Mouse (Mus musculus): ENCODE results near the gene Prkaca. TPM values are rescaled to one million over a fixed set of nuclear protein-coding genes. Genes with fewer than 3 reads are reported as not detected.

Gene Prkaca
- 100 to 1,000 TPM; 255 to 264 TPM for total RNA-seq (2021)

GRCm38 (mm10) chr8:83972150-83973120 lies at the start of gene Prkaca:
TSS of gene Prkaca (plus strand) at chr8:83972993.
- peak; percentile 99 to 100 for DNase-seq (ENCODE audit: extremely low spot score in 1 of 2, low spot score in 2 of 2)
- intact Hi-C loops (cut with DNase I) = no loop called here

- intact Hi-C loops (cut with DNase I) = no loop called here
- DNase-seq (ENCODE audit: extremely low spot score in 1 of 2, low spot score in 2 of 2) = no peak
Measured at GRCm38 (mm10) chr8:83924585-83924984, 48.2 kb upstream of the Prkaca start.

DNA sequence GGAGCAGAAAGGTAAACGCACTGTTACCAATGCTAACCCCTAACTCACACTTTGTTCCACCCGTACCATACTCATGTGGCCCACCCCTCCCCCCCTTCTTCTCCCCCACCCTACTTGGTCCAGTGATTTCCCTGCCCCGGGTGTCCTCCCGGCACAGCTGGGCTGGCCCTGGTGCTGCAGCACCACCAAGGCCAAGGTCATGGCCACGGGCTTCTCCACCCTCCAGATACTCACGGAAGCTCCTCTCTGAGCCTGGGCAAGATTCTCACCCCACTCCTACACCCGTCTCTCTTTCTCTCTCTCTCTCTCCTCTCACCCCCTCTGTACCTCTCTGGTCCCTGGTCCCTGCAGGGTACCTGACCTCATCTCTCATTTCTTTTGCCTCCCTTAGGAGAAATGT lies 46.5 kb upstream of the Prkaca start:
- peak in 1 of 2 experiments; percentile 18 for DNase-seq (ENCODE audit: extremely low spot score in 1 of 2, low spot score in 2 of 2)
- intact Hi-C loops (cut with DNase I) = no loop called here

DNA sequence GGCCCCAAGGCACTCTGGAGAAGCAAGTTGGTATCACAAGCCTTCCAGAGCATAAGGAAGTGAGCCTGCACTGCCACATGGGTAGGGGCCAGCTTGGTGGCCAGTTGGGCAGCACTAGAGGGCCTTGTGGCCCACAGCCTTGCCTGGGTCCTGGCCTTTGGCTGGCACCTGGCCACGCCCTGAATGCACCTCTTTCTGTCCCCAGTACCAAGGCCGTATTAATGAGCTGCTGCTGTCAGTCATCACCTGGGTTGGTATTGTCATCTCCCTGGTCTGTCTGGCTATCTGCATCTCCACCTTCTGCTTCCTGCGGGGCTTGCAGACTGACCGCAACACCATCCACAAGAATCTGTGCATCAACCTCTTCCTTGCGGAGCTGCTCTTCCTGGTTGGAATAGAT lies 38.6 kb upstream of the Prkaca start:
- no peak for DNase-seq (ENCODE audit: extremely low spot score in 1 of 2, low spot score in 2 of 2)
- intact Hi-C loops (cut with DNase I) = no loop called here

- DNase-seq (ENCODE audit: extremely low spot score in 1 of 2, low spot score in 2 of 2) = no peak
- intact Hi-C loops (cut with DNase I) = no loop called here
Measured at GRCm38 (mm10) chr8:83934994-83935393, 37.8 kb upstream of the Prkaca start.

DNA sequence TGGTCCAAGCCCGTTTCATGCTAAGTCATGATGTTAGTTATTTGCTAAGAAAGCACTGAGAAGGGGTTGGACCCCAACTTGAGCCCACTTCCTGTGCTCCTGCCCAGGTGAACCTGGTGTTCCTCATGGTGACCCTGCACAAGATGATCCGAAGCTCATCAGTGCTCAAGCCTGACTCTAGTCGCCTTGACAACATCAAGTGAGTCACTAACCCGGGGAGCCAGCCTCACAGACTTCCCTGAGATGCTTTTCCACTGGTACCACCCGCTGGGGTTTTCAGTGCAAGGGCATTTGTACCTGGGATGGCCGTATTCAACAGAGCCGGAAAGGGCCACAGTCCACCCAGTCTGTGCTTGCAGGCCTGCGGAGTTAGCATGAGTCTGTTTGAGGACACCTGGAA lies 37.4 kb upstream of the Prkaca start:
- no peak for DNase-seq (ENCODE audit: extremely low spot score in 1 of 2, low spot score in 2 of 2)
- intact Hi-C loops (cut with DNase I) = no loop called here

DNA sequence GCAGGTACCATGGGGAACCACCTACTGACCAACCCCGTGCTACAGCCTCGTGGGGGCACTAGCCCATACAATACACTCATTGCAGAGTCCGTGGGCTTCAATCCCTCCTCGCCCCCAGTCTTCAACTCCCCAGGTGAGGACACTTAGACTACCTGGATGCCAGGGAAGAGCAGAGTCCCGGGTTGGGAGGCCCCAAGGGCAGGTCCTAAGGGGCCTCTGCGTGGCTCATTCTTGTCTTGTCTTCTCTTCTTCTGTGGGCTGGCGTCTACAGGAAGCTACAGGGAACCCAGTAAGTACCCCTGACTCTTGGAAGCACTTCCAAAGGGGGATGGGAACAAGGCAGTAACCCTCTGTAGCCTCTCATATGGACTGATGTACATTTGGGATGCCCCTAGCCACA lies 35.1 kb upstream of the Prkaca start:
- no peak for DNase-seq (ENCODE audit: extremely low spot score in 1 of 2, low spot score in 2 of 2)
- intact Hi-C loops (cut with DNase I) = no loop called here

- no peak for DNase-seq (ENCODE audit: extremely low spot score in 1 of 2, low spot score in 2 of 2)
- intact Hi-C loops (cut with DNase I) = no loop called here
Measured at GRCm38 (mm10) chr8:83938330-83938729, 34.5 kb upstream of the Prkaca start.

DNA sequence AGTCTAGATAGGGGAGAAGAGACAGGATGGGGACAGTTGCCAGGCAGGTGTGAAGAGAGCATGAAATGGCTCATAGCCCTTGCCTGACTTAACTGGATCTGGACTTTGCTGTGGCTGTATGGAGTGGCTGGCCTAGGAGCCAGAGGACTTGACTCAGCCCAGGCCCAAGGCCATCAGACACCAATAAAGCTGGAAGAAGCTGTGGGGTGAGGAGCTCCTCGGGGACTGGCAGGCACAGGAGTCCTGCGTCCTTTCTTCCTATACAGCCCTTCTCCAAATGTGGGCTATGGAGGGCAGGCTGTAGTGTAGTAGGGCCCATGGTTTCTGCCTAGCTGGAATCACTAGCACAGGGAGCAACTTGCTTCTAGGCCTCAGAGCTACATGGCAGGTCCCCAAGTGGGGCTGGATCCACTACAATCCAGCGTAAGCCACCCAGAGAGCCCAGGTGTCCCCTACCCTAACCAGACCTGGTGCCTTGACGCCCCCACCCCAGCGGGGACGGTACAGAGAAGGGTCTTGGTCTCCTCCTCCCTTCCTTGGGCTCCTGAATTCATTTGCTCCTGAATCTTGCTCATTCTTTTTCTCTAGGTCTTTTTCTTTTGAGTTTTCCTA lies 31.6 kb upstream of the Prkaca start:
- intact Hi-C loops (cut with DNase I) = no loop called here
- DNase-seq (ENCODE audit: extremely low spot score in 1 of 2, low spot score in 2 of 2) = no peak

DNA sequence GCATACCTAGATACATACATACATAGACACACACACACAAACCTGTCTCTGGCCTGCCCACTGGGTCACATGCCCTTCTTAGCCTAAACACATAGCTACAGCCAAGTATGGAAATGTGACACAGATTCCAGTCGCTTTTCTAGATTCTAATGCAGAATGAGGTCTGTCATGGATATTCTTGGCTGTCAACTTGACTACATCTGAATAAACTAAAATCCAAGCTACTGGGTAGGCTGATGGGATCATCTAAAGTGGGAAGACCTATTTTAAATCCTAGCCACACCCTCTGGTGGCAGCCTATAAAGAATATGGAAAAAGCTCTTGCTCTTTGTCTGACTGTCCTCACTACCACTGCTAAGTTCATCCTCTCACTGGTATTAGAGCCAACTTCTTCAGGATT lies 30.3 kb upstream of the Prkaca start:
- intact Hi-C loops (cut with DNase I) = no loop called here
- no peak for DNase-seq (ENCODE audit: extremely low spot score in 1 of 2, low spot score in 2 of 2)

GRCm38 (mm10) chr8:83945540-83945939 lies 27.3 kb upstream of the Prkaca start:
- intact Hi-C loops (cut with DNase I) = no loop called here

DNA sequence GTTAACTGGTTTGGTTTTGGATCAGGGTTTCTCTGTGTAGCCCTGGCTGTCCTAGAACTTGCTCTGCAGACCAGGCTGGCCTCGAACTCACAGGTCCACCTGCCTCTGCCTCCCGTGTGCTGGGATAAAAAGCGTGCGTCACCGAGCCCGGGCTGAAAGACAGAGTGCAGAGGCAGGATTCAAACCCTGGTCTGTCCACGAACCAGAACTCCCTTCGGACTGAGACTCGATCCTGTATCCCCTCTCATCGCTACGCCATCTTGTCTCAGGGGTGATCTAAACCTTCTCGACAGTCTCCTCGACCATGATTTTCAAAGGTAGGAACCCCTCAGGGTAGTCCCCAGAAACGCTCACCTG lies 18.1 kb upstream of the Prkaca start:
- DNase-seq (ENCODE audit: extremely low spot score in 1 of 2, low spot score in 2 of 2) = peak in 1 of 2 experiments; percentile 39
- intact Hi-C loops (cut with DNase I) = loop anchor here (10.0 kb wide), 1 partner anchor 230 kb away; no protein-coding TSS in a partner anchor

More at GRCm38 (mm10) chr8:83945540-83945939, 27.3 kb upstream of the Prkaca start:
- no peak for DNase-seq (ENCODE audit: extremely low spot score in 1 of 2, low spot score in 2 of 2)

- intact Hi-C loops (cut with DNase I) = loop anchor here (10.0 kb wide), 1 partner anchor 231 kb away; no protein-coding TSS in a partner anchor
- DNase-seq (ENCODE audit: extremely low spot score in 1 of 2, low spot score in 2 of 2) = peak; percentile 99 to 100
Measured at GRCm38 (mm10) chr8:83955106-83955957, 17.5 kb upstream of the Prkaca start, which contains the start of the genes Gm10644 and Asf1b. TSS of gene Gm10644 (minus strand) at chr8:83955205. TSS of gene Asf1b (plus strand) at chr8:83955507.

- no peak for DNase-seq (ENCODE audit: extremely low spot score in 1 of 2, low spot score in 2 of 2)
- intact Hi-C loops (cut with DNase I) = loop anchor here (10.0 kb wide), 1 partner anchor 231 kb away; no protein-coding TSS in a partner anchor
Measured at GRCm38 (mm10) chr8:83955958-83956218, 16.9 kb upstream of the Prkaca start.

GRCm38 (mm10) chr8:83956789-83957188 lies 16.0 kb upstream of the Prkaca start:
- DNase-seq (ENCODE audit: extremely low spot score in 1 of 2, low spot score in 2 of 2) = no peak
- intact Hi-C loops (cut with DNase I) = loop anchor here (10.0 kb wide), 1 partner anchor 232 kb away; no protein-coding TSS in a partner anchor

GRCm38 (mm10) chr8:83964015-83964765 lies 8.6 kb upstream of the Prkaca start:
- intact Hi-C loops (cut with DNase I) = no loop called here
- no peak for DNase-seq (ENCODE audit: extremely low spot score in 1 of 2, low spot score in 2 of 2)

GRCm38 (mm10) chr8:83967701-83968100 lies 5.1 kb upstream of the Prkaca start:
- no peak for DNase-seq (ENCODE audit: extremely low spot score in 1 of 2, low spot score in 2 of 2)
- intact Hi-C loops (cut with DNase I) = no loop called here

- intact Hi-C loops (cut with DNase I) = no loop called here
- no peak for DNase-seq (ENCODE audit: extremely low spot score in 1 of 2, low spot score in 2 of 2)
Measured at GRCm38 (mm10) chr8:83971121-83971520, 1.7 kb upstream of the Prkaca start.

Data from left cerebral cortex, postnatal 10 days (tissue).